Mouse (Mus musculus) limb, embryonic 15.5 days (tissue): ENCODE results near the gene Cstf3. TPM values are rescaled to one million over a fixed set of nuclear protein-coding genes. Genes with fewer than 3 reads are reported as not detected.

Experiments
- ATAC-seq: fragments of 200-750 bp; cut with Nextera tagmentation; 2 replicates; pipeline ENCODE4 v1.8.0; 2017; ENCODE audit warnings: low read depth, moderate TSS enrichment; ENCODE audit not compliant: insufficient number of reproducible peaks, low FRiP score, low TSS enrichment
- H3K27ac ChIP-seq: fragments of 300-500 bp; sonication (generic); 2 replicates; pipeline ENCODE4 v1.5.1; 2015; ENCODE audit warnings: moderate library complexity, mild to moderate bottlenecking, inconsistent platforms
- H3K27me3 ChIP-seq: fragments of 300-500 bp; sonication (generic); 2 replicates; pipeline ENCODE4 v1.6.1; 2015; ENCODE audit warnings: inconsistent platforms
- H3K36me3 ChIP-seq: fragments of 300-500 bp; sonication (generic); 2 replicates; pipeline ENCODE4 v1.6.1; 2015; ENCODE audit warnings: inconsistent platforms
- H3K4me1 ChIP-seq: fragments of 300-500 bp; sonication (generic); 2 replicates; pipeline ENCODE4 v1.6.1; 2015; ENCODE audit warnings: inconsistent platforms
- H3K4me2 ChIP-seq: fragments of 300-500 bp; sonication (generic); 2 replicates; pipeline ENCODE4 v1.6.1; 2015; ENCODE audit warnings: mild to moderate bottlenecking, inconsistent platforms
- H3K4me3 ChIP-seq: fragments of 300-500 bp; sonication (generic); 2 replicates; pipeline ENCODE4 v1.5.1; 2015; ENCODE audit warnings: mild to moderate bottlenecking, inconsistent platforms
- H3K9ac ChIP-seq: fragments of 300-500 bp; sonication (generic); 2 replicates; pipeline ENCODE4 v1.6.1; 2015; ENCODE audit warnings: inconsistent platforms
- H3K9me3 ChIP-seq: fragments of 300-500 bp; sonication (generic); 2 replicates; pipeline ENCODE4 v1.6.1; 2016; ENCODE audit warnings: inconsistent platforms
- WGBS: fragments of 180-500 bp; shearing (Covaris S2); methylation state at CpG from one replicate; pipeline ENCODE4 v1.1.7; 2015; 5-methylcytosine and 5-hydroxymethylcytosine counted together
- polyA plus RNA-seq: library from polyadenylated mRNA; unstranded; fragments of >200 nt; fragmentation: Nextera tagmentation; extraction: Ambion mirVana; gene quantifications from 2 replicates; pipeline ENCODE4 v1.2.1, GENCODE M21; 2015

Gene Cstf3
- polyA plus RNA-seq, 1 experiment from 2014 or later, result 60.9 TPM

DNA sequence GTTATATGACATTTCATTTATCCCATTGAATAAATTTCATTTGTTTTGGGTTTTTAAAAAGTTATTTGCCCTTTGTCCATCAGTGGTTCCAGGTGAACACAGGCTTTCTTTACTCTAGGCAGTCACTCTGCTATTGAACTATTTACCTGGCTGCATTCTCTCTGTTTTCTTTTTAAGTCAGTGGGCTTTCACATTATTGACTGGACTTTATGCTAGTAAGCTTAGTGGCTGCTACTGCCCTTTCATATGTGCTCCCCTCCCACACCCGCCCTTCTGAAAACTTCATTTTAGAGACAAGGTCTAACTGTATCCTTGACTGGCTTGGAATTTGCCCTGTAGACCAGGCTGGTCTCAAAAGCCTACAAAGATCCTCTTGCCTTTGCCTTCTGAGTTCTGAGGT lies 15.2 kb downstream of the Cstf3 start:
- H3K4me2 ChIP-seq, result no peak overlapping the region
- H3K9me3 ChIP-seq, result no peaks in the 10 kb centered on the region
- no peaks in the 10 kb centered on the region for H3K27me3 ChIP-seq
- H3K27ac ChIP-seq, result no peak overlapping the region
- no peak overlapping the region for H3K9ac ChIP-seq
- no peaks in the 10 kb centered on the region for H3K4me1 ChIP-seq
- no peak for ATAC-seq
- H3K36me3 ChIP-seq, result peaks cover 2% of the 10 kb centered on the region; the same call in 1 of the 2 replicates
- 86% methylated on average over 1 of the region's 1 CpGs for WGBS
- H3K4me3 ChIP-seq, result no peak overlapping the region

DNA sequence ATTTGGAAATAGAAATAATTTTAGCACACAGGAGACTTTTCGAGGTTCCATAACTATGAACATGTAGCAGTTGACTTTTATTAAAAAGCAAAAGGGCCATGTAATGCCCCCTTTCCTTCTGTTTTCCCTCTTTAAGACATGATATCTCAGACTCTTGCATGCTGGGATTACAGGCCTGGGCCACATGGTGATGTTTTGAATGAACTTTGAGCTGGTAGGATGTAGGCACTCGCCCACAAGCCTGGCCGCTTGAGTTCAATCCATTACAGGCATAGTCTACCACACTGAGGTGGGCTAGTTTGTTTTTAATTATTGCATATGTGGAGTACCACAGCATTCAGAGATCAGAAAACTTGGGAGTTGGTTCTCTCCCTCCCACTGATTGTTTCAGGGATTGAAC lies 24.5 kb downstream of the Cstf3 start:
- ATAC-seq, result no peak
- H3K9me3 ChIP-seq, result no peaks in the 10 kb centered on the region
- no peak overlapping the region for H3K4me3 ChIP-seq
- no peak overlapping the region for H3K9ac ChIP-seq
- no peak overlapping the region for H3K27ac ChIP-seq
- no peaks in the 10 kb centered on the region for H3K4me1 ChIP-seq
- 92% methylated on average over 3 of the region's 3 CpGs for WGBS
- H3K36me3 ChIP-seq, result peaks cover 8% of the 10 kb centered on the region; the same call in 1 of the 2 replicates
- no peak overlapping the region for H3K4me2 ChIP-seq
- H3K27me3 ChIP-seq, result no peaks in the 10 kb centered on the region

DNA sequence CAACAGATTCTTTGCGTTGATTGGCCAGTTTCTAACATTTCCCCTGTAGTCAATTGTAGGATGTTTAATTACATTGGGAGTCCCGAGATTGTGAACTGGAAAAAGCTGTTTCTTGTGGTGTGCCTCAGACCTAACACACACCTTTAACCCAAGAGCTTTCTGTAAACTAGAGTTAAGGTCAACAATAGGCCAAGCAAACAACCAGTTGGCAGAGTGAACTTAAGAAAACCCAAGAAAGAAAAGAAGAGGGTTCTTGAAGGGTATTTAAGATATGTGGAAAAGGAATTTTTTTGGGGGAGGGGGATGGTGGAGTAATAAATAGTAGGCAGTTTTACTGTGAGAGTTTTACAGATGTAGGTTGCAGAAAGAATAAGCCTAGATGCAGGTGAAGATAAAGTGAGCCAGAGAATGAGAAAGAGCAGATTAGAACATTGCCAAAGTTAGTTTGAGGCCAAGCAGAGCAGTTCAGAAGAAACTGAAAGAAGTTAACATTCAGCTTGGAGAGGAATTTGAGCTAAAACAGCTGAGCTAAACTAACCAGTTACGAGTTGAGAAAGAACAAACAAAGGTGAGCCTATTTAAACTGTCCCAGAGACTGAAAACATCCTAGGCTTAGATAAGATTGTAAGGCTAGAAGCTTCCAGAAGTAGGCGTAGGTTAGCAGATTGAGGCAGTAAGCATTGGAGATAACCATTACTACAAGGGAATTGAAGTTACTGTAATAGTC lies 25.8 kb downstream of the Cstf3 start:
- WGBS, result 88% methylated on average over 4 of the region's 4 CpGs
- Histone ChIP-seq H3K4me1 (no peaks in the 10 kb centered on the region), H3K27me3 (no peaks in the 10 kb centered on the region), H3K4me3 (no peak overlapping the region), H3K9me3 (no peaks in the 10 kb centered on the region), H3K36me3 (peaks cover 12% of the 10 kb centered on the region; the same call in 1 of the 2 replicates), H3K4me2 (no peak overlapping the region), H3K27ac (no peak overlapping the region), H3K9ac (no peak overlapping the region)
- no peak for ATAC-seq

DNA sequence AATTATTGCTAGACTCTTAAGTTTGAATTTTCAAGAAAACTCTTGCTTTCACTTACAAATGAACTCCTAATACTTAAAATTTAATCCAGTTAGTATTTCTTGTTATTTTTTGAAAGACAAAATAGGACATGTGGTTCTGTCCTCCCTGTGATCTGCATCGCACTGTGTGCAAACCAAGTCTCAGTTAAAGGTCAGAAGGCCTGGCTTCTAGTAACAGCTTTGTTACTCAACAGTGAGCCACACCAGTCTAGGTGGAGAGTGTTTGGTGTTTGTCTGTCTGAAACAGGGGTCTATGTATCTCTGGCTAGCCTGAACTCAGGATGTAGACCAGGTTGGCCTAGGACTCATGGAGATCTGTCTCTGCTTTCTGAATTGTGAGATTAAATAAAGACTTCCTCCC lies 68.3 kb downstream of the Cstf3 start:
- Histone ChIP-seq H3K36me3 (peaks cover 57% of the 10 kb centered on the region), H3K4me1 (no peaks in the 10 kb centered on the region), H3K9me3 (no peaks in the 10 kb centered on the region), H3K27me3 (no peaks in the 10 kb centered on the region), H3K4me2 (no peak overlapping the region), H3K27ac (no peak overlapping the region), H3K4me3 (no peak overlapping the region), H3K9ac (no peak overlapping the region)
- WGBS, result 89% methylated on average over 1 of the region's 1 CpGs
- no peak for ATAC-seq

DNA sequence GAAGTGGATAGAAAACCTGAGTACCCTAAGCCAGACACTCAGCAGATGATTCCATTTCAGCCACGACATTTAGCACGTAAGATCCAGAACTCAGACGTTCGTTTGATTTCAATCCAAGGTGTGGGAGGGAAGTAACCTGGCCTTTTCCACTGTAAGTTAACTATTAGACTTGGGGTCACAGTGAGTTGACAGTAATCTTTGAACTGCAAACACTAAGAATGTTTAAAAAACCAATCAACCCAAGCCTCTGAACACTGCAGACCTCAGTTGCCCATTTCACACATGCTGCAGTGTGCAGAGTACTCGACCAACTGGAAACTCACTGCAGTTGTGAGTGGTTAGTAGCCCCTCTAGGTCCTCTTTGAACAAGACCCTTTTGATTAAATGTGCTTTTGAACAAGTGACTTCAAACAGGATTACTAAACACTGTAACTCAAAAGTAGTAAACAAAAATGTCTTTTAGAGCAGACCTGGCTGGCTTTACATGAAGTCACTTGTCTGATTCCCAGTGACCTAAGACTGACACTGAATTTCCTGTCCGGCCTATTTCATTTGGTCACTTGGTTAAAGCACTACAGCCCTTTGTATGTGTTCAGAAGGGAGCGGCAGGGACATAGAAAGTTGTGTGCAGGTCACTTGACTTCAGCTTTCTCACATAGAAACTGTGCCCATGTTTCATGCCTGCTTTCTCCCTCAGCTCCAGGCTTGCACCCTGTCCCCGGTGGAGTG lies 73.2 kb downstream of the Cstf3 start:
- H3K9me3 ChIP-seq, result no peaks in the 10 kb centered on the region

DNA sequence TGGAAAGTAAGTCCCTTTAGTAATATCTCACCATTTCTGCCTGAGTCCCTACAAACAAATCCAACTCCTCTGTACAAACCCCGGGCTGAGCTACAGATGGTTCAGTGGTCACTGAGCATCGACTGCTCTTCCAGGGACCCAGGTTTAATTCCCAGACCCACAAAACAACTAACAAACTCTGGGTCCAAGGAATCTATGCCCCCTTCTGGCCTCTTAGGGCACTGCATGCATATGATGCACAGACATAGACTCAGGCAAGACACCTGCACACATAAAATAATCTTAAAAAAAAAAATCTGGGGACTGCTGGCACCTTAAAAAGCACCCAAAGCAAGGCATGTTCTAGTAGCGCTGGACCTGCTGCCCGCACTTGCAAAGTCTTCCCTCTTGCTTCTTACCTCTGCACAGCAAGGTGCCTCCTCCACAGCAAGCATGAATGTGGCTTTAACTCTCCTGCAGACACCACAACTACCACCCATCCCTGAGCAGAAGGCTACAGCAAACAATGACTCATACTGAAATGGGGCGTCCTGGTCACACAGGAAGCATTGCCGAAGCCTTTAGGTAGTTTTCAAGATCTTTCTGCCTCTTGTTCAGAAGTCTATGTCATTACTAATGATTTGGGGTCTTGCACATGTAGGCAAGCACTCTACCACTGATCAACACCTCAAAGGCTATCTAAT lies 78.9 kb downstream of the Cstf3 start:
- Histone ChIP-seq H3K27me3 (no peaks in the 10 kb centered on the region), H3K4me2 (no peak overlapping the region), H3K9ac (no peak overlapping the region), H3K9me3 (no peaks in the 10 kb centered on the region), H3K36me3 (peaks cover 19% of the 10 kb centered on the region), H3K4me3 (no peak overlapping the region), H3K4me1 (no peaks in the 10 kb centered on the region), H3K27ac (no peak overlapping the region)
- 82% methylated on average over 6 of the region's 6 CpGs for WGBS
- ATAC-seq, result no peak

More for the DNA sequence above, 73.2 kb downstream of the Cstf3 start:
- Histone ChIP-seq H3K27me3 (no peaks in the 10 kb centered on the region), H3K27ac (no peak overlapping the region), H3K9ac (no peak overlapping the region), H3K4me3 (no peak overlapping the region), H3K4me1 (no peaks in the 10 kb centered on the region), H3K36me3 (peaks cover 50% of the 10 kb centered on the region), H3K4me2 (no peak overlapping the region)
- 82% methylated on average over 8 of the region's 8 CpGs for WGBS
- ATAC-seq, result no peak

DNA sequence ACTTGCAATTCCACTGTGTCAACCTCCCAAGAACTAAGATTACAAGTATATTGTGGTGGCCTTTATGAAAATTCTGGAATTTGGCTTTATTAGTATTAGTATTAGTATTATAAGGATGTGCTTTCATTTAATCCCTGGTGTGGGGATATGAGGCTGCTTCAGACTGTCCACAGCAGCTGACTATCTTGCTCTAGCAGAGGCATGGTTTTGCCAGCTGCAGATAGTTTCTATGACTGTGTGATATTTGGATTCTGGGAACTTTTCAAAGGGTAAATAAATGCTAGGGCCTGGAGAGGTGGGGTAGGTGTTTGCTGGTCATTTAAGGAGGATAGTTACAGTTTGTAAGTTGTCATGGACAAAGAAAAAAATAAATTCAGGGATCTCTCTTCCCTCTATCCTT lies 81.4 kb downstream of the Cstf3 start:
- no peak overlapping the region for H3K4me3 ChIP-seq
- no peaks in the 10 kb centered on the region for H3K4me1 ChIP-seq
- no peak overlapping the region for H3K4me2 ChIP-seq
- H3K36me3 ChIP-seq, result peaks cover 6% of the 10 kb centered on the region; the same call in 1 of the 2 replicates
- no peaks in the 10 kb centered on the region for H3K27me3 ChIP-seq
- no peaks in the 10 kb centered on the region for H3K9me3 ChIP-seq
- no peak overlapping the region for H3K9ac ChIP-seq
- ATAC-seq, result no peak
- H3K27ac ChIP-seq, result no peak overlapping the region

DNA sequence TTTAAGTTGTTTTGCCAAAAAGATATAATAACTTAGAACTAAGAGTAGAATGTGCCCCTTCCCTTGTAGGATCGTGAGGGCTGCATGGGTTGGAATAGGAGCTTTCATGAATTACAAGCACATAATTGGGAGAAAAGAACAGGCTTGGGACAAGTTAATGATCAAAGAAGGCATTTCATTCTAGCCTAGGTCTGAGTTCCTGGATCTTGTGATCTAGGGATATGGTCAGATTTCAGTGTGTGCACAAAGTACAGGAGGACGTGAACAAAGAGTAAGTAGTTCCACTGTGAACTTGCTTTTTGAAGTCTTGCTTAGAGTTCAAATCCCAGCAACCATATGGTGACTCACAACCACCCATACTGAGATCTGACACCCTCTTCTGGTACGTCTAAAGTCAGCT lies 87.0 kb downstream of the Cstf3 start:
- Histone ChIP-seq H3K4me3 (no peak overlapping the region), H3K4me2 (no peak overlapping the region), H3K9me3 (no peaks in the 10 kb centered on the region), H3K9ac (no peak overlapping the region), H3K36me3 (peaks cover 16% of the 10 kb centered on the region; the same call in 1 of the 2 replicates), H3K27ac (no peak overlapping the region), H3K4me1 (no peaks in the 10 kb centered on the region), H3K27me3 (no peaks in the 10 kb centered on the region)
- no peak for ATAC-seq
- 66% methylated on average over 3 of the region's 3 CpGs for WGBS

DNA sequence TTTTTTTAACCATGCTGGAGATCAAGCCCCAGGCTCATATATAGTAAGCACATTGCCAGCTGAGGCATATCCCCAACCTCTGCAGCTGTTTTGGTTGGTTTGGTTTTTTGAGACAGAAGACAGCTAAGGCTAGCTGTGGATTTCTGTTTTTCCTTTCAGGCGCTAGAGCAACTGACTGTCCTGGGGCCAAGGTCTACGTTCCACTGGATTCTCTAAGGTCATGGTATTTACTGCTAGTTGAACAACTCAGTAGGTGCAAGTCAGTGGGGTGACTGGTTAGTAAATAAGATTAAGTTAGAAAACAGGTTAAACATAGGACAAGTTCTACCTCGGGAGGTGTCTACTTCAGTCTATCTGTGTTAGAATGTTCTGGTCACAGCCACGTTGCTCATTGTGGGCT lies 94.4 kb downstream of the Cstf3 start:
- H3K4me1 ChIP-seq, result peaks cover 2% of the 10 kb centered on the region; the same call in 1 of the 2 replicates
- H3K9ac ChIP-seq, result no peak overlapping the region
- WGBS, result 85% methylated on average over 4 of the region's 4 CpGs
- no peak overlapping the region for H3K27ac ChIP-seq
- no peak overlapping the region for H3K4me2 ChIP-seq
- H3K4me3 ChIP-seq, result no peak overlapping the region
- H3K27me3 ChIP-seq, result no peaks in the 10 kb centered on the region
- H3K36me3 ChIP-seq, result peaks cover 37% of the 10 kb centered on the region
- H3K9me3 ChIP-seq, result no peaks in the 10 kb centered on the region
- no peak for ATAC-seq

DNA sequence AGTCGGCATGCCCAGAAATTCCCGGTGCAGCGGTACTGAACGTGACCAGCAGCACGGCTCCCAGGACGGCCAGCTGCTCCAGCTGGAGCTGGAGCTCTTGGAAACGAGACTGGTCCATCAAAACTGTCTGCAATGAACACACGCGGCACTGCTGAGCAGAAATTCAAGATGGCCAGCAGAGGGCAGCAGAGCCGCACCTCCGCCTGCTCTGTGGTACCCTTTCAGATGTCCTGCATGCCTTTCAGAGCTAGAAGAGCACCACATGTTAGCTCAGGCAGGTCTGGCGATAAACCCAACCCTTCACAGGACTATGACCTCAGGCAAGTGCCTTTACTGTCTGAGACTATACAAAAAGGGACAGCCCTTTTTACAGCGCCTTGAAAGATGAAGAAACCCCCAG lies 95.1 kb downstream of the Cstf3 start:
- Histone ChIP-seq H3K4me2 (no peak overlapping the region), H3K27me3 (no peaks in the 10 kb centered on the region), H3K9ac (no peak overlapping the region), H3K27ac (no peak overlapping the region), H3K9me3 (no peaks in the 10 kb centered on the region), H3K36me3 (peaks cover 37% of the 10 kb centered on the region), H3K4me1 (peaks cover 2% of the 10 kb centered on the region; the same call in 1 of the 2 replicates), H3K4me3 (no peak overlapping the region)
- ATAC-seq, result peak; percentile 57; the same call in 1 of the 2 replicates
- WGBS, result 6% methylated on average over 13 of the region's 13 CpGs

DNA sequence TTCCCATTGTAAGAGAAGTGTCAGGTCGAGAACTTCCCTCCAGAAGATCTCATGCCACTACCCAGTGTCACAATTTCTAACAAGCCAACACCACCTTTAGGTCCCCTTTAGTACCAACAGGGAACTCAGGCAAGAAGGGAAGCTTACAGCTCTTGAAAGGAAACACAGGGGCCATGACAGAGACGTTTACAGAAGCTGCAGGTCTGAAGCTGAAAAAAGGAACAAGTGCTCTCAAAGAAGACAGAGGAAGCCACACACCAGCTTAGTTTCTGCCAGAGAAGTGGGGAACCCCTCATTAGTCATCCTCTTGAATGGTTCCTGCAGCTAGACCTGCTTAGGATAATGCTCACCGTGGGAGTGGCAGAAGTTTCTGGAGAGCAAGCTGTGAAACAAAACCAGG lies 96.9 kb downstream of the Cstf3 start:
- no peaks in the 10 kb centered on the region for H3K9me3 ChIP-seq
- no peak for ATAC-seq
- WGBS, result 67% methylated on average over 3 of the region's 3 CpGs
- peaks cover 21% of the 10 kb centered on the region for H3K36me3 ChIP-seq
- peaks cover 2% of the 10 kb centered on the region; the same call in 1 of the 2 replicates for H3K4me1 ChIP-seq
- H3K9ac ChIP-seq, result no peak overlapping the region
- no peak overlapping the region for H3K4me2 ChIP-seq
- no peak overlapping the region for H3K4me3 ChIP-seq
- H3K27ac ChIP-seq, result no peak overlapping the region
- H3K27me3 ChIP-seq, result no peaks in the 10 kb centered on the region

DNA sequence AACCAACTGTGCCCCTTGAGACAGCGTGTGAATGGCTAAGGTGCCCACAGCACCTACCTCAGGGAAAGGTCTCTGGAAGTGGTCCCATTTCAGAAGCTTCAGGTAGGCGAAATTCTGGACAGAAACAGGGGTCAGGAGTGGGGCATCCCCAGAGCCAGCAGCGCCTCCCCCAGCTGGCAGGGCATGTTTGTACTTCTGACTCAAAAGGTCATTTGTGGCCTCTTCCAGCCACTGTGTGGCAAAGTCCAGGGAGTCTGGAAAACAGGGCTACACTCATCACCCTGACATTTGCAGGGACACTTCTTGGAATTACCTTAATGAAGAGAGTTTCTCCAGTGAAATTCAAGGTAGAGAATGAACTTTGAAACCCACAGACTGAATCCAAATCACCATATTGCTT lies 98.0 kb downstream of the Cstf3 start:
- Histone ChIP-seq H3K27ac (no peak overlapping the region), H3K9ac (no peak overlapping the region), H3K36me3 (peaks cover 12% of the 10 kb centered on the region), H3K4me2 (no peak overlapping the region), H3K9me3 (no peaks in the 10 kb centered on the region), H3K4me3 (no peak overlapping the region), H3K4me1 (peaks cover 2% of the 10 kb centered on the region; the same call in 1 of the 2 replicates), H3K27me3 (no peaks in the 10 kb centered on the region)
- 79% methylated on average over 3 of the region's 3 CpGs for WGBS
- no peak for ATAC-seq
